Mouse (Mus musculus): ENCODE data around the gene Henmt1.

DNA sequence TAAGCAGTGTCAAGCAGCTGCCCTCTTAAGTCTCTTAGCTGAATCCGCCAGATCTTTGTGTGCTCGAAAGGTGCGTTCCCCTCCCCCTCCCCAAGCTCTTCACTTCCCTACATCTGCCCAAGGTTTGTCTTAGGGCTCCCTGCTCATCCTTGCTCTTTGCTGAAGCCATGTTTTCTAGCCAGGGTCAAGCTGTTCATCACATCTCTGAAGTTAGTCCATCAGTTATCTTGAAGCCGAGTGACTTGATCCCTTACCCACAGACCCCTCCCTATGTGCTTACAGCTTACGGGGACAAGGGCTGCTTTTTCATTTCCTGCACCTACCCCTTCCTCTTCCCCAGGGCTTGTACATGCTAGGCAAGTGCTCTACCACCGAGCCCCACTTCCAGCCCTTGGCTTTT, 22.0 kb downstream of the Henmt1 start:
- TF ChIP-seq CTCF (IDR thresholded peaks at IDR 0.05; ENCODE audit: low read depth) (no peak), EP300 (optimal IDR thresholded peaks at IDR 0.05) (no peak)
